Mouse (Mus musculus) cerebellum, postnatal 14 days (tissue): ENCODE measurements at regions not wholly inside any gene's neighbourhood (a gene's known extent, or its start where the extent isn't known, plus 50 kb on each side); places are given as distances from the start of the nearest gene placed in this dataset.
"Not testable (repeated sequence)": the region's sequence is repeated elsewhere in the genome, so short reads cannot be mapped to it uniquely, and the experiment has no call there.

Experiments used
- DNase-seq, 2 experiments: peaks; one replicate each; pipeline ENCODE4 v3.0.0; 2021; ENCODE audit warnings: mixed read lengths in 2 of 2

DNA sequence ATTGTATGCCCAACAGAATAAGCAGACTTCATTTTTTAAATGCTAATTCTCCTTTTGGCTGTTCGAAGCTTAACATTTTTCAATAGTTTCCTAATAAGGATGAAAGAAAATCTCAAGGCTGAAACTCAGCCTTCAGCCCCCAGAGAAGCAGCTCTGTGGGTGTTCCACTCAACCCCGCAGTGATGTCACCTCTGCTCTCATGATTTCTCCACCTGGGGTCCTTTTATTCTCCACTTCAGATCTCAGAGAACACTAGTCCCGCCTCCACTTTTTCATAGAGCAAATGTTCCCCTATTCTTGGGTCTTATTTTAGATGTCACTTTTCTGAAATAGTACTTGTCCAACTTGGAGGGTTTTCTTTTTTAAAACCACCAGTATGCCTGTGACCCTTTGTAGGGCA, 567.3 kb downstream of the Cntn3 start:
- no peak for DNase-seq

DNA sequence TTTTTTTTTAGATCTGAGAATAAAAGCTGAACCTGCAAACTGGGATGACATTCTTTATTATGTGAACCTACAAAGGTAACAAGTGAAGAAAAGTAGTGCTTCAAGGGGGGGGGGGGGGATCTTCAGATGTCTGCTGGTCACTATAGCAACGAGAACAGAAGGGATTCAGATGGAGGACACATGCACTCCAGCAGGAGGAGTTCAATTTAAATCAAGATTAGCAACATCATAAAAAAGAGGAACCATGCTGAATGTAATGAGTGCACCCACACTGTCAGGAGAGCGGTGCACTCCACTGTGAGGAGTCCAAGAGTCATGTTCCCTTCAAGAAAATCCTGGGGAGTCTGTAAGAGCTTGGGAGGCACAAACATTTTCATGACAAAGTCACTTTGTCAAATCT, 574.7 kb downstream of the Cntn3 start:
- DNase-seq: no peak

DNA sequence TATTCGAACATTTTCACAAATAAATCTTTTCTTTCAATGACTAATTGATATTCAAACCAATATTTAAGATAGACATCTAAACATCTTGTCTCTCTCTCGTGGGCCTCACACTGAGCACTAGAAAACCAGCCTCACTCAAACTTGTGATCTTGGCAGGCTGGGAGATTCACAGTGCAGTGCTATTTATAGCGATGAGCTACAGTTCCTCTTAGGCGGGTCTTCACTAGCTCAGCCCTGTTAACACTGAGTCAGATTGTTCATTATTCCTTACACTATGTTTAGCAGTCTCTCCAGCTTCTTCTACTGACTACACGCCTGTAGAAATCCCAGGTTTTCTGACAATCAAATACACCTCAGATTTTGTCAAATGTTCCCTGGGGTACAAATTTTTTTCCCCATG, 575.3 kb downstream of the Cntn3 start:
- DNase-seq: peak; percentile 1 to 7

DNA sequence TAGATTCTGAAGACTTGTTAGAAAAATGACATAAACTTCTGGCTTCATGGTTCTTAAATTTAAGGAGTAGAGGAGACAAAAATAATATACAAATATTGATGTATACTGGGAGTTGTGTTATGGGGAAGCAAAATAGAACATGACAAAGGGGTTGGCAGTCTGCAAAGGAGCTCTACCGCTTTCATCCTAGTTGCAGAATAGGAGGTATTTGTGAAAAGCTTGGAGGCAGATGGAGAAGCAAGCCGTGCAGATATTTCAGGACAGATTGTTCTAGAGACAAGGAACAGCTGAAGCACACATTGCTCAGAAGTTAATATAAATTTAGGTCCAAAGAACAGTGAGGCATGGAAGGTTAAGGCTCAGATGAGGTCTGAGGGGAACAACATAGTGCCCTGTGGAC, 580.1 kb downstream of the Cntn3 start:
- DNase-seq: no peak

DNA sequence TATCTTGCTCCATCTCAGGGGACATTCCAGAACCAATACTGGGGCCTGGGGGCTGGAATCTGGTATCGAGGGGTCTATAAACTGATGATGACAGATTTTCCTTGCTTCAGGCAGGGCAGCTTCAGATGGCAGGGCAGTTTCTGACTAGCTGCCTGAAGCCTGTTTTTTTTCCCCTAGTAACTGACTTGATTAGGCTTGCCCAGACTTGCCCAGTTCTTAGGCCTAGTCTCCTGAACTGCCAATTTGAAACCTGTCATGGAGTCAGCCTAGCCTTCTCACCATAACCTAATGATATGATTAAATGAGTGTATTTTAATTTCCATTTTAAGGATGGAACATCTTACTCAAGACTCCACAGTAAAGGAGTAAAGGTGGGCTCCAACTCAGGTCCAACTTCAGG, 591.2 kb downstream of the Cntn3 start:
- no peak for DNase-seq

DNA sequence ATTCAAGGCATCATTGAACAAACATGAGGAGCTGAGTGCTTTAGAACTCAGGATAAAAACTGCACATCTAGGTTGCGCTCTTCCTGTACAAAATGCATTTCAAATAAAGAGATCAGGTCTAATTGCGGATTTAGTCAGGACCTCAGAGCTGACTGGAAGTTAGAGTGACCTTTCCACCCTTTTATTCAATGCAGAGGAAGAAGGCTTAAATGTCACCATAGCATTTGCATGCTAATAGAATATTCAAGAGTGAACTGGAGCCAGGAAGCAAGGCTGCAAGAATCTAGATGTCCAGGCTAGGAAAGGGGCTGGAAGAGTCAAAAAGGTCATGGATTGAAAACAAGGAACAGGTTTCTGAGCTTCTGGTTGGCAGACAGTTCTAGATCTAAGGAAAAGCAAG, 593.7 kb downstream of the Cntn3 start:
- DNase-seq: no peak

DNA sequence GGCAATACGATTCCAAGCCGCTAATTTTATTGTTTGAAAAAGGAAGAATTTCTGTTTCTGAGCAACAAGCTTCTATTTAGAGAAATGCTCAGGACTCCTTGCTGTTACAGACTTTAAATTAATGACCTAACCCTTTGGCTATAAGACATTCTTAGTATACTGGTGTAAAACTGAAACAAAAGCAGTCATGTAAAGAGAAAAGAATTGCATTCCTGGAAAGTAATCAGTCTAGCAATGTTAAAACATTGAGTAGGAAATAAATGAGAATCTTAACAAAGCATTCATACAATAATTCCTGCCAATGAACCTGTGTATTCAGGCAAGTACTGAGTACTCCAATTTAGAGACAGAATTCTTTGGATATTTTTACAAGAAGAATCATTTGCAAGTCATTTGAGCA, 587.2 kb upstream of the Pdzrn3 start:
- DNase-seq: no peak

DNA sequence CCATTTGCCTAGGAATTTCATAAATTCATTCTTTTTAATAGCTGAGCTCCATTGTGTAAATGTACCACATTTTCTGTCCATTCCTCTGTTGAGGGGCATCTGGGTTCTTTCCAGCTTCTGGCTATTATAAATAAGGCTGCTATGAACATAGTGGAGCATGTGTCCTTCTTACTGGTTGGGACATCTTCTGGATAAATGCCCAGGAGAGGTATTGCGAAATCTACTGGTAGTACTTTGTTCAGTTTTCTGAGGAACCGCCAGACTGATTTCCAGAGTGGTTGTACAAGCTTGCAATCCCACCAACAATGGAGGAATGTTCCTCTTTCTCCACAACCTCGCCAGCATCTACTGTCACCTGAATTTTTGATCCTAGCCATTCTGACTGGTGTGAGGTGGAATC, 583.8 kb upstream of the Pdzrn3 start:
- DNase-seq: not testable (repeated sequence)

DNA sequence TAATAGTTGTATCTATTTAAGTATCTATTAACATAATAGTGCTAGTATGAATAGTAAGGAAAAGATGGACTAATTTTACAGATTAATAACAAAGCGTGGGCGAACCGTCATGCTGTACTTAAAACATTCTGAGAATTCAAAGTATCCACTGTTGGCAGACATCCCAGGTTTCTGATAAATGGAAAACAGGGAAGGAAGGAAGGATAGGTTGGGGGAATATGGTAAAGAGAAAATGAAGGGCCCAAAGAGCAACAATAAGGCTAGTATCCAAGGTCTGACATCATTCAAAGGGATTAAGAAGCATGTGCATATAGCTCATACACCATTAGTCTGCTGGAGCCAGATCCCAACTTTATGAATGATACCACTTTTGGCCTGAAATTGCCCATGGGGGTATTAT, 572.0 kb upstream of the Pdzrn3 start:
- DNase-seq: no peak

DNA sequence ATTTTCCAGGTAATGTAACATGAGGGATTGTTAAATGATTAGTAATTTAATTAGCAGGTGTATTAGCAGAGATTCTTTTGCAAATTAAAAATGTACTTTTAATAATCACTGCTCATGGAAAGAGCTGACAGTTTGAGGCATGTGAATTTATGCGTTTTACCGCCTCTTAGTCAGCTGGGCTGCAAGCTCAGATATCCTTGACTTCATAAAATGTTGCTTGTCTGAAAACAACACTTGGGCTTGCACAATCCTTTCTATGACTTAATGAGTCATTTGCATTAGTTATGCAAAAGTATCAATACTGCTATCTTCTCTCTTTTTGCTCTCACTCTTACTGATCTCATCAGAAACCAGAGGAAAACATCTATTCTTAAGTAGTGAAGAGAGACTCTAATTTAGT, 571.3 kb upstream of the Pdzrn3 start:
- DNase-seq: no peak

DNA sequence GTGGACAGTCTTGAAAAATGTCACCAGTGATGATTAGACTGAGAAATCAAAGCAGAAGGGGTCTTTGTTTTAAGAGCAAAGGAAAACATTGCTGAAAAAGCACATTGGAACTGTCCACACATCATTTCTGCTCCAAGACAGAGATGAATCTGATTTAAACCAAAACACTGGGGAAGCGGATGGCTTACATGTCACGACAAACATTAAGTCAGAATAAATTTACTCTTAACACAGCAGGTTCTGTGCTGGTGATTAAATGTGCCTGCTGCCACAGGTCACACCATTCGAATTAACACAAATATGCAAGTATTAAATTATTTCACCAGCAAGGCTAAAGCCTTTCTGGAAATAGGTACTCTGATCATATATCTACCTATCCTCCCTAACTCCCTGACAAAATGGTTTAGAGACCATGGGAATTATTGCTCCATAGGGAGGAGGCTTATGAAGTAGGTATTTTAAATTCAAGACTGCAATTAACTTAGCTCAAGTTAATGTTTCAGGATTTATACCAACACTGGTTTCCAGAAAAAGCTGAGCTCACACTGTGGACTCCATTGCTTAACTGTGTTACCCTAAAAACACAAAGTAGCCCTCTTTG, 562.7 kb upstream of the Pdzrn3 start:
- no peak for DNase-seq

DNA sequence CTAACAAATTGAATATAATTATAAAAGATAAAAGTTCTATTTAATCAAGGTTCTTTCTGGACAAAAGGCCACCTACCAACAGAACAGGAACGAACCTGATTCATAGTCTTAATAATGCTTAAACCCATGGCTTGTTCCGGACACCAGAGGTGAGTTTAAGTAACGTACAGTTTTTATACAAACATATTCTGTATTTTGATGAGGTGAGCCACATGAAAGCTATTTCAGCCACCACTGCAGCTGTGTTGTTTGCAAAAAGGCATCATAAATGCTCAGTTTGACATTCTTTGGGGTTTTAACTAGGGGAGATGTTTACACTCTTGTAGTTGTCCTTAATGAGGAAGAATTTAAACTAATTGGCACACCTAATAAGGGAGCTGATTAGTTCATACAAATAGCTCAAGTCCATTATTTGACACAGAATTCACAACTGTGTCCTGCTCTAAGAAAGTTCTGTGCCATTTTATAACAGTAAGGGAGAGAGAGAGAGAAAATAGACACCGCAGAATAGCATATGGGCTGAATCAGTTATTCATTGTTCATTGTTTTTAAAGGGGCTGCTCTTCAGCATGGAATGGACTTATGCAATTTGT, 560.8 kb upstream of the Pdzrn3 start:
- no peak for DNase-seq

DNA sequence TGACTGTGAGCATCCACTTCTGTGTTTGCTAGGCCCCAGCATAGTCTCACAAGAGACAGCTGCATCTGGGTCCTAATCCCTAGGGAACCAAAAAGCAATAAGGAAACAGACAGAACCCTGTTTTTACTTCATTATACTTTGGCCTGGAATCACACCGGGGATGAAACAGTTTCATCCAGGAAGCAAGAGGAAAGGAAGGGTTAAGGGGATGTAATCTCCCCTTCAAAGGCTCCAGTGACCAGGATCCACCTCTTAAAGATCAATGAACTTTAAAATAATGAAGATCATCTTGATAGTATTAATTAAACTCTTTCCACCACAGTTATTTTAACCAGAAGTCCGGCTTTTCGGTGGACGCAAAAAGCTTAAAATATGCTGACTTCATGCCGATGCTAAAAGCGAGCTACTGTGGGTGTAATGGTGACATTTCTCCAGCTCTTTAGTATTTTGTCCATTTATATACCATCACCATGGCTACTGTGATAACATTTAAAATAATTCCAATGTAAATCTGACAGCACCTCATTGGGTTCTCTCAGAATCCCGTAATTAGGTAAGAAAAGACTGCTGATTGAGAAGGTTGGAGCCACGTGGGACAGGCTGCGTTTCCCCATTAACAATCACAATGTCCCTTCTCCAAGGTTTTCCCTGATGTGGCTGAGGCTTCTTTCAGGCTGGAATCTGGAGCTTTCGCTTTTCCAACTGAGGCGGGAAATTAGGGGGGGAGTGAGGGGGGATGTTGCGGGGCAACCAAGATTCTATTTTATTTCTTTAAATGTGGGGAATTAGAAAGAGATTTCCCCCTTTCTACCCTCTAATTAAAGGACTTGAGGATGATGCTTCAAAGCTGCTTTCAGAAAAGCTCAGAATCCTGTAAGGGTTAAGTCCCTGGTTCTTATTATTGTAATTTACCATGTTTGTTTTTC, 560.0 kb upstream of the Pdzrn3 start:
- DNase-seq: no peak

DNA sequence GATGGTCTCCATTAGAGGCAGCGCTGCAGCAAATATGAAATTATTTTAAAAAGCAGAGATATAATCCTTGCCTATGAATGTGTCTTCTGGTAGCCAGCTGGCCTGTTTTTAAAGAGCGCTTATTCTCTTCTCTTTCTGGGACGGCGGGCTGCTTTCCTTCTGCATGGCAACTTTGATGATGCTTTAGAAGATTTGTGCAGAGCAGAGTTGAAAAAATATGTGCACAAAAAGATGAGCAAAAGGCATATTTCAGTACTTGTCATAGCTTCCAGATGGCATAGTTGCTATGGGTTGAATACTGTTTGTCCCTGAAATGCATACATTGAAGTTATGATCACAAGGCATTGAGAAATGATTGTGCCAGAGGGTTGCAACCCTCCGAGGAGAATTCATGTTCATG, 554.1 kb upstream of the Pdzrn3 start:
- DNase-seq: no peak

DNA sequence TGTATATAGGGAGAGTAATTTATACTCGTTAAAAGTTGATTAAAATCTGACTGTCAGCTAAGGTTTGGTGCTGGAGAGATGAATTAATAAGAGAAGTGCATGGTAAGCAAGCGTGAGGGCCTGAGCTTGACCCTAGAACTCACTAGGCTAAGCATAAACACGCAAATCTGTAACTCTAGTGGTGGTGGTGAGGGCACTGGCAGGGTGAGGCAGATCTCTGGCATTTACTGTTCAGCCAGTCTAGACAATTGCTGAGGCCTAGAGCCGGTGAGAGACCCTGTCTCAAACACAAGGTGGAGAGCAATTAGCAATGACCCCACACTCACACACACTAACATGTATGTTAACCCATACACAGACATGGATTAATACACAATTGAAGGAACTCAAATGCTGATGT, 544.0 kb upstream of the Pdzrn3 start:
- DNase-seq: no peak

DNA sequence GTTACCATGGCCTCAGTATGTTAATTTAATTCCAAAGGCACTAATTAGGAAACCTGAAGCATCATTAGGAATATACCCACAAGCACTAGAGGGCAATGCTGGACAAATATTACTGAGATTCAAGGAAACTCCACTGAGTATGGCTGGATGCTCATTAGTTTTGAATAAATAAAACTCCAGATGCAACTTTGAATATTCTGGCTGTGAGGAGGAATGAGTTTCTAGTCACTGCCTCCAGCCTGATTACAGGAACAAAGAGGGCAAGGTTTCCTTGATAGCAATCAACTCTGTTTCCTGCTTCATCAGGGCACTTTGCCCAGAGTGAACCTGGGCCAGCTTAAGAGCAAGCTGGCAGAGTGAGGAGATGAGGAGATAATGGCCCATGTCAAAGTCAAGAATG, 543.5 kb upstream of the Pdzrn3 start:
- peak; percentile 43 to 47 for DNase-seq

DNA sequence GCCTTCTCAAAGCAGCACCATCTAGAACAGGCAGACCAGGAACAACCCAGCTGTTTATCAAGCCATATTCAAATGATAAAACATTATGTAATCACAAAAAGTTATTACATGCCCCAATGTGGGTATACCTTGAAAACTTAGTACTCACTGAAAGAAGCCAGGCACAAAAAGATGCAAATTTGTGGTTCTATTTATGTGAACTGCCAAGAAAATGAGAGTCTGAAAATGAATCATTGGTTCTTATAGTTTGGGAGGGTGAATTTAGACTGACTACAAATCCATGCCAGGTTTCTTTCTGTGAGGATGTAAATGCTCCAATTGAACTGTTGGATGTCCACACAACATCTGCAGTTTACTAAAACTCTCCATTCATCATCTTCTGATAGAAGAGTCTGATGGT, 541.2 kb upstream of the Pdzrn3 start:
- no peak for DNase-seq

DNA sequence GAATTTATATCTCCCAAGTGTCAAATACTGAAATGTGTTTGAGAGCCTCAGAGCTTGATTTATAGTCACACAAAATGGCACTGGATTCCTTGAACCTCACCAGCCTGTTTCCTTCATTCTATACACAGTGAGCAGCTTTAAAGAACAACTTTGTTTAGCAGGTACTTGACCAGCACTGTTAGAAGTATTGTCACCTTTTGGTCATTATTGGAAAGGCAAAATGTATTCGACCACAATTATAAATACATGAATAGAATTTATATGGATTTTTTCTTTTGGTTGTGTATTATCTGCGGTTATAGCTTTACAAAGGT, 527.3 kb upstream of the Pdzrn3 start:
- no peak for DNase-seq

DNA sequence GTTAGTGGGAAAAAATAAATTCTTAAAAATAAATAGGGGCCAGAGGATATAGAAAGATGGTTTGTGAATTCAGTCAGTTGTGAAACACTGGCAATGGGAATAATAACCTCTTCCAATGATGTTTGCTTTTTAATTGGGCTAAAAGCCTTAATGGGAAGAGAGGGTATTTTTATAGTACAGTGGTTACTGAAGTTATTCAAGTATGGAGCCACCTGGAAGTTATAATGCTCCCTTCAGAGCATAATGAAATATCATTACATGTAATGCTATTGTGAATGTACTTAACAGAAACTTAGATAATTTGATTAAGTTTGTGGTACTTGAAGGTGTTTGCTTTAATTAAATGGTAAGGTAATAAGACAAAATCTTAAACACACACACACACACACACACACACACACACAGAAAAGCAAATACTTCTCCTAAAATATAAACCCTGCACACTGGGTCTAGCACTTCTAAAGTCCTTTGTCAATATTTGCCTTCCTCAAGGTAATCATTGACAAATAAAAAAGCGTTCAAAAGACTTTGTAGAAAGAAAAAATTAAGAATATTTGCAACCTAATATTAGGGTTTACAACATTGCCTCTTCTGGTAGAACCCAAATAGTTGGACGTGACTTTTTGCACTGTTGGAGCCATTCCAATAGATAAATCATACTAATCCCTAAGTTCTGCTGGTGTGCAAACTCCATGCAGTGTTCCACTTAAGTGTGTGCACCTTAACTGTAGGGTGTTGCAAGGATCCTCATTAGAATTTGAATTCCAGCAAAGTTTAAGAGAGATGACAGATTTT, 526.7 kb upstream of the Pdzrn3 start:
- DNase-seq: no peak

DNA sequence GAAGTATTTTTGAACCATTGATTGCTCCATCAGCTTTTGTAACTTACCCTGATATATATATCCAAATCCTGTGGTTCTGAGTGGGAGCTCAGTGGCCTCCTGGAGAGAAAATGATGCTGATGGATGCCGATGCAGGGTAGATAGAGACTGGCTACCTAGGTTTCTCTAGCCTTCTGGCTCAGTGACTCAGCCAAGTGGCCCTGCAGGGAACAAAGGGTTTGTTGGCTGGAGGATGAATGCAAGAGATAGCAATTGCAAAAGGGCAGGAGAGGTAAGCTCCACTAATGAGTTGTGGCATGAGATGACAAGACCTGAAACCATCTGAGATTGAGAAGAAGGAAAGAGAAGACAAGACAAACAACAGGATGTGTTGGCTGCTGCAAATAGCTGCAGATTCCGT, 524.6 kb upstream of the Pdzrn3 start:
- peak; percentile 51 to 65 for DNase-seq

DNA sequence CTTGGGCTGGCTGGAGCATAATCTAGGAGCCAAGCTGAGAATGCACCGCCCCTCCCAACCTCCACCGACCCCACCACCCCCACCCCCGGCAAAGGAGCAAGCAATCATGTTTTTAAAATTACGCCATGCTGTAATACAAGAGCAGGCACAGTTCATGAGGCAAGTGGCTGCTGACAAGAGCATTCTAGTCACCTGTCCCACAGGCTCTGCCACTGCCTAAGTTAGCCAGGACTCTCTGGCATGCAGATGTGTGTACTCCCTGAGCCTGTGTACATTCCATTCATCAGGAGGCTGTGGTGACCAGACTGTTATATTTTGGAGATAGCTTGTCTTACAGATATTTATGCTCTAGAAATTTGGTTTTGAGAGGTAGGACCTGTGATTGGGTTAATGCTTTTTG, 520.8 kb upstream of the Pdzrn3 start:
- DNase-seq: no peak

DNA sequence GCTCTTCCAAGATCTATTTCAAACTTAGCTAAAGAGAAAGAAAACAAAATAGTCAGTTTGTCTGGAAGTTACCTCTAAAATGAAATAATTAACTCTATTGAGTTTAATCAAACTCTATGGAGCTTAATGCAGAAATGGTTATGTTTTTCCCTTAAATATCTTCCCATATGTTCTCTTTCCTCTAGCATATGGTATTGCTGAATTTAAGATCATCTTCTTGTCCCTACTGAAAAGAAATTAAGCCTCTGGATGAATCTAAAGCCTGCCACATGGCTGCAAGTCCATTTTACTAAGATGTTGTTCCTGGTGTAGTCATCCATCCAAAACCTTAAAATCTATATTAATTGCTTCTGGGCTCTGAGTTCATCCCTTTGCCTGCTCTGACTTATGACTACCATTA, 513.0 kb upstream of the Pdzrn3 start:
- no peak for DNase-seq

DNA sequence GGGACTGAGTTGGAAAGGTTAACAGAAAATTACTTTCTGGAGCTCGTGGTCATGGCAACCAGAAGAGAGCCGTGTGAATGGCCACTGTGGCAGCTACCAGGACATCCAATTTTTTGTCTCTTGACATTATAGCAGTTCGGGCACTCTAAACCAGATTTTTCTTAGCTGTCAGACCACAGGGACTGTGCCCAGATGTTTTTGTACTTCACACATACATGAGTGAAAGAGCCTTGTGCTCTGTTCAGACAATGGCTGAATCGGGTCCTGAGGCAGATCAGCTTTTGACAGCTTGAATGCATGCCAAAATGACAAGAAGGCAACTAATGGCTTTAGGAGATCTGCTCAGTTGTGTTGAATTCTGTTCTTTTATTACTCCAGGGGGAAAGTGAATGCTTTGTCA, 505.2 kb upstream of the Pdzrn3 start:
- no peak for DNase-seq

DNA sequence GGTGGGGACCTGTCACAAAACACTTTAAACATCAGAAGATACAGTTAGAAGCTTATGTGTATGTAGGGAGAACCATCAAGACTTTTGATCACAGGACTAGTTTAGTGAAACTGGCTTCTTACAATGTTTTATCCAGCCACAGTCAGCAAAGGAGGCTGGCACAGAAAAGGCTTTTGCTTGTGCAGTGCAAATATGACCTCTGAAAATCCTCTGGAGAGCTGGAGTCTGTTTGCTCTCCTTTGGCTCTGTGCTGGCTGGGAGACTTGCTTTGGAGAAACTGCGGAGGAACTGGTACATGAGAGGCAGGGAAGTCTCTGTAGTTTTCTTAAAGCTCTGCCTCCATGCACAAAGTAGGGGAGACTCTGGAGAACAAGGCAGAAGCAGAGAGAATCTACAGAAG, 497.2 kb upstream of the Pdzrn3 start:
- no peak for DNase-seq
